Mouse (Mus musculus) megakaryocyte, embryonic 14.5 days (primary cell): ENCODE results near the gene Dcaf8.

Experiments used
- FLI1 ChIP-seq: IDR thresholded peaks from 2 replicates; pipeline ENCODE4 v1.6.1; 2012; ENCODE audit warnings: low read length, inconsistent platforms, mixed read lengths
- GATA1 ChIP-seq: IDR thresholded peaks from 3 replicates; pipeline ENCODE4 v1.6.1; 2012; ENCODE audit warnings: mixed read lengths, low read length, inconsistent platforms, borderline replicate concordance

DNA sequence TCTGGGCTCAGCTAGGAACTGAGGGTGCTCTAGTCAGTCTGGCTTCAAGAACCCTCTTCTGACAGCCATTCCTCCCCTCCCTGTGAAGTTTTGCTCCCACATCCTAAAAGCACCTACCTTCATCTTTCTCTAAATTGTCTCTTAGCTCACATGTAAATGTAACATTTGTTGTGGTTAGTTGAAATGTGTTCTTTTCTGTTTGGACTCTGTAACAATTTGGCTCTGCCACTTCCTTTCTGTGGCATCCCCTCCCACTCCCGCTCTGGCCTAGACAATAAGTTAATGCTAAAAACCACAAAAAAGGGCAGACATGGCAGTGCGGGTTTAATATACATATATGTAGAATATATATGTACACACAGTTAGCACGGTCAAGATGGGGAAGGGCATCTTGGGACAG, 49.3 kb downstream of the Dcaf8 start:
- TF ChIP-seq GATA1: no peak
- no peak for TF ChIP-seq FLI1
